Mouse (Mus musculus) macrophage (primary cell): ENCODE measurements around the gene Phb2. TPM values are rescaled to one million over a fixed set of nuclear protein-coding genes. Genes with fewer than 3 reads are reported as not detected.

Experiments
- H3K27ac ChIP-seq: fragments of 350-480 bp; formaldehyde crosslinking; 2 replicates; pipeline ENCODE4 v1.9.0; 2021
- H3K36me3 ChIP-seq: fragments of 350-480 bp; formaldehyde crosslinking; 2 replicates; pipeline ENCODE4 v1.9.0; 2021; ENCODE audit errors: inconsistent target
- H3K4me3 ChIP-seq: fragments of 350-480 bp; formaldehyde crosslinking; 2 replicates; pipeline ENCODE4 v1.9.0; 2021; ENCODE audit errors: inconsistent target
- H3K79me2 ChIP-seq: fragments of 350-480 bp; formaldehyde crosslinking; 2 replicates; pipeline ENCODE4 v1.9.0; 2021; ENCODE audit errors: inconsistent target
- WGBS: methylation state at CpG from one replicate; pipeline ENCODE4 v1.1.7; 2026; ENCODE audit warnings: inconsistent platforms; ENCODE audit not compliant: missing documents; 5-methylcytosine and 5-hydroxymethylcytosine counted together
- polyA plus RNA-seq: library from polyadenylated mRNA; stranded (reverse); fragments of 250-400 nt; gene quantifications from 3 replicates; pipeline ENCODE4 v1.2.4, GENCODE M21; 2018; ENCODE audit warnings: inconsistent platforms

The Phb2 gene
- polyA plus RNA-seq, 1 experiment from 2014 or later: 93.5 TPM

GRCm38 (mm10) chr6:124756652-124757350, 44.7 kb downstream of the Phb2 start:
- 2% methylated on average over 32 of the region's 54 CpGs for WGBS
- no peaks in the 10 kb centered on the region for H3K36me3 ChIP-seq
- no peak overlapping the region for H3K27ac ChIP-seq
- H3K4me3 ChIP-seq: peak overlapping the region; percentile 34
- H3K79me2 ChIP-seq: peaks cover 40% of the 10 kb centered on the region; the same call in 1 of the 2 replicates

DNA sequence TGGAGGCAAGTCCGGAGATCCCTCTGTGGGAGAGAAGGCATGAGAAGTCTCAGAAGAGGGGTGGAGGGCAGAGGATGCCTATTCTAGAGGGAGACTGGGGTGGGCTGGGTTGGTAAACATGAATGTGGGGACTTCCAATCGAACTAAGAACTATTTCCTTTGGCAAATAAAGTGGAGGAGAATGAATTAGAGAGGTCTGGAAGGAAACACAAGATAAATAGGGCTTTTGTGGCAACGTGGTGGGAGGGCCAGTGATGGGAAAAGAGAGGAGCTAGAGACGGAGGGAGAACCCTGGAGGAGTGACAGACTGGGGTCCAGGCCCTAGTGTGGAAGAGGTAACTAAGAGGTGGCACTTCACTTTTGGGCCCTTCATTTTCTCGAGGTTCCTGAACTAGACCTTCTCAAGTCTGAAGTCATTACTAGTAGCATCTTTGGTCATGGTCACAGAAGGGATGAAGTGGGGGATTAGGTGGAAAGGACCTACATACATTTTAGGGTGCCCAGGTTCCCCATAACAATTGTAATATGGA, 45.3 kb downstream of the Phb2 start:
- Histone ChIP-seq H3K27ac (no peak overlapping the region), H3K4me3 (peak overlapping the region; percentile 34), H3K79me2 (peaks cover 34% of the 10 kb centered on the region; the same call in 1 of the 2 replicates), H3K36me3 (no peaks in the 10 kb centered on the region)
- 39% methylated on average over 5 of the region's 5 CpGs for WGBS

DNA sequence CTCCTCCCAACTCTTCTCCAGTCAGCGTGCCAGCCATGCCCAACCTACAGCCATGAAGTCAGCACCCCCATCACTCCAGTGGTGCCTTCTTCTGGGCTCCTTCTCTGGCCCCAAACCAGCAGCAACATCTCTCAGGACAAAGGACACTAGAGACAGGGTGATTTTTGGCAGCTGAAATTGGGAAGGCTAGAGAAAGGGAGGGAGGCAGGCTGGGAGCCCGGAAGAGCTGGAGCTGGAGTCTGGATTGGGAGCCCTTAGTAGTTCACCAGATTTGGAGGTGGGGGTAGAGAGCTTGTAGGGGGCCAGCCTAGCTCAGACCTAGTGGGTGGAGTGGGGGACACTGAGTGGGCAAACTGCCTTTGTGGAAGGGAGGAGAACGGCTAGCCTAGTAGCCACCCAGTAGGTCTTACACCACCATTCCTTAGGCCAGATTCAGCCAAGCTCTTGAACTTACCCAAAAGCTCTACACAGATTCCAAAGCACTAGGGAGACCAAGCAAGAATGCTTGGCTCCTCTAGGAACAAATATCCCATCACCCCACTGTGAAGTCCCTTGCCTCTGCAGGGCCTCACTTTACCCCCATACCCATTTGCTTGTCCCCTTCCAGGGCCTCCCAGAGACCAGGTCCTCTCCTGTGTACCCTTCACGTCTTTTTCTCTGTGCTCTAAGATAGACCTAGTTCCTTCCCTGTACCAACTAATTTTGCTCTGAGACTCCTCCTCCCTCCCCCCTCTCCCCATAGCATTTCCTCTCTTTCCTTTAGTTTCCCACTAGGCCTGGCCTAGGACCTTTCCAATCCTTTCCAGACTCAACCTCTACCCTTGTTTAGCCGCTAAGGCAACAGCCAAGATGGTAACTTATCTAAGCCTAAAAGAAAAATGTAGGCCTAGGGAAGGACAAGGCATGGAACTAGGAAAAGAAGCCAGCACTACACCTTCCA, 46.0 kb downstream of the Phb2 start:
- Histone ChIP-seq H3K36me3 (no peaks in the 10 kb centered on the region), H3K27ac (no peak overlapping the region), H3K79me2 (peaks cover 27% of the 10 kb centered on the region; the same call in 1 of the 2 replicates), H3K4me3 (no peak overlapping the region)
- 82% methylated on average over 5 of the region's 5 CpGs for WGBS

GRCm38 (mm10) chr6:124758849-124759232, 46.7 kb downstream of the Phb2 start:
- Histone ChIP-seq H3K4me3 (no peak overlapping the region), H3K36me3 (no peaks in the 10 kb centered on the region), H3K79me2 (peaks cover 20% of the 10 kb centered on the region; the same call in 1 of the 2 replicates), H3K27ac (no peak overlapping the region)
- WGBS: 59% methylated on average over 2 of the region's 2 CpGs

GRCm38 (mm10) chr6:124759259-124759658, 47.1 kb downstream of the Phb2 start:
- Histone ChIP-seq H3K27ac (no peak overlapping the region), H3K36me3 (no peaks in the 10 kb centered on the region), H3K4me3 (no peak overlapping the region), H3K79me2 (peaks cover 16% of the 10 kb centered on the region; the same call in 1 of the 2 replicates)
- WGBS: 3% methylated on average over 5 of the region's 5 CpGs

GRCm38 (mm10) chr6:124765951-124766350, 53.8 kb downstream of the Phb2 start:
- WGBS: 98% methylated on average over 7 of the region's 7 CpGs

More at GRCm38 (mm10) chr6:124765951-124766350, 53.8 kb downstream of the Phb2 start:
- H3K4me3 ChIP-seq: no peak overlapping the region
- no peaks in the 10 kb centered on the region for H3K36me3 ChIP-seq
- no peaks in the 10 kb centered on the region for H3K79me2 ChIP-seq
- H3K27ac ChIP-seq: no peak overlapping the region

Other genes with a start within 250 kb of the Phb2 start
- gene Clstn3, start 247.5 kb upstream of the Phb2 start, polyA plus RNA-seq: 0.08 to 0.34 TPM in 2 of 3 replicates, not detected in the other
- gene C1rl, start 219.2 kb upstream of the Phb2 start, polyA plus RNA-seq: 2.9 to 4.9 TPM (median 3.0 TPM) in 3 replicates
- gene C1ra, start 199.9 kb upstream of the Phb2 start, polyA plus RNA-seq: 3.5 to 6.5 TPM (median 4.8 TPM) in 3 replicates
- not detected in 3 replicates for gene C1s1, start 170.0 kb upstream of the Phb2 start, polyA plus RNA-seq
- not detected in 3 replicates for gene C1rb, start 142.0 kb upstream of the Phb2 start, polyA plus RNA-seq
- not detected in 3 replicates for gene C1s2, start 76.3 kb upstream of the Phb2 start, polyA plus RNA-seq
- 42.1 to 61.4 TPM (median 45.7 TPM) in 3 replicates for gene Lpcat3, start 49.3 kb upstream of the Phb2 start, polyA plus RNA-seq
- 27.4 to 82.6 TPM (median 54.2 TPM) in 3 replicates for gene Emg1, start 158 bp upstream of the Phb2 start, polyA plus RNA-seq
- gene Ptpn6, start 26.4 kb downstream of the Phb2 start, polyA plus RNA-seq: 172 to 251 TPM (median 215 TPM) in 3 replicates
- gene Grcc10, start 29.0 kb downstream of the Phb2 start, polyA plus RNA-seq: 43.6 to 99.2 TPM (median 63.8 TPM) in 3 replicates
- not detected in 3 replicates for gene Gm45234, start 43.7 kb downstream of the Phb2 start, polyA plus RNA-seq
- 17.0 to 35.6 TPM (median 21.7 TPM) in 3 replicates for gene Atn1, start 44.2 kb downstream of the Phb2 start, polyA plus RNA-seq
- gene Eno2, start 57.3 kb downstream of the Phb2 start, polyA plus RNA-seq: 4.8 to 9.6 TPM (median 6.7 TPM) in 3 replicates
- gene Lrrc23, start 67.4 kb downstream of the Phb2 start, polyA plus RNA-seq: not detected in 3 replicates
- 24.2 to 48.9 TPM (median 43.2 TPM) in 3 replicates for gene Spsb2, start 96.3 kb downstream of the Phb2 start, polyA plus RNA-seq
- gene Tpi1, start 102.0 kb downstream of the Phb2 start, polyA plus RNA-seq: 195 to 347 TPM (median 203 TPM) in 3 replicates
- gene Usp5, start 117.1 kb downstream of the Phb2 start, polyA plus RNA-seq: 61.4 to 91.7 TPM (median 71.1 TPM) in 3 replicates
- gene Cdca3, start 117.2 kb downstream of the Phb2 start, polyA plus RNA-seq: 3.2 to 22.0 TPM (median 8.6 TPM) in 3 replicates
- gene Gnb3, start 127.9 kb downstream of the Phb2 start, polyA plus RNA-seq: 0.27 TPM in 1 of 3 replicates, not detected in the others
- gene P3h3, start 145.4 kb downstream of the Phb2 start, polyA plus RNA-seq: 9.8 to 27.6 TPM (median 12.3 TPM) in 3 replicates
- 20.0 to 195 TPM (median 70.2 TPM) in 3 replicates for gene Gpr162, start 151.6 kb downstream of the Phb2 start, polyA plus RNA-seq
- 49.3 to 211 TPM (median 83.5 TPM) in 3 replicates for gene Cd4, start 175.9 kb downstream of the Phb2 start, polyA plus RNA-seq
- 1.5 to 1.8 TPM (median 1.5 TPM) in 3 replicates for gene Lag3, start 199.4 kb downstream of the Phb2 start, polyA plus RNA-seq
- gene Ptms, start 207.8 kb downstream of the Phb2 start, polyA plus RNA-seq: 540 to 1,227 TPM (median 1,212 TPM) in 3 replicates
- gene Mlf2, start 219.1 kb downstream of the Phb2 start, polyA plus RNA-seq: 179 to 203 TPM (median 199 TPM) in 3 replicates